Mouse (Mus musculus) hindbrain, embryonic 12.5 days (tissue): ENCODE measurements around the gene Prkaa1. TPM values are rescaled to one million over a fixed set of nuclear protein-coding genes. Genes with fewer than 3 reads are reported as not detected.

Experiments
- ATAC-seq: fragments of 200-750 bp; cut with Nextera tagmentation; 2 replicates; pipeline ENCODE4 v1.8.0; 2017; ENCODE audit warnings: moderate TSS enrichment; ENCODE audit not compliant: low FRiP score
- H3K27ac ChIP-seq: fragments of 300-500 bp; sonication (generic); 2 replicates; pipeline ENCODE4 v1.5.1; 2016; ENCODE audit warnings: mild to moderate bottlenecking
- H3K27me3 ChIP-seq: fragments of 300-500 bp; sonication (generic); 2 replicates; pipeline ENCODE4 v1.6.1; 2016; ENCODE audit warnings: mild to moderate bottlenecking
- H3K36me3 ChIP-seq: fragments of 300-500 bp; sonication (generic); 2 replicates; pipeline ENCODE4 v1.6.1; 2016; ENCODE audit warnings: mild to moderate bottlenecking
- H3K4me1 ChIP-seq: fragments of 300-500 bp; sonication (generic); 2 replicates; pipeline ENCODE4 v1.6.1; 2016
- H3K4me2 ChIP-seq: fragments of 300-500 bp; sonication (generic); replicated peaks from 2 replicates; pipeline ENCODE4 v1.6.1; 2016; ENCODE audit warnings: mild to moderate bottlenecking
- H3K4me3 ChIP-seq: fragments of 300-500 bp; sonication (generic); 2 replicates; pipeline ENCODE4 v1.5.1; 2016; ENCODE audit warnings: mild to moderate bottlenecking
- H3K9ac ChIP-seq: fragments of 300-500 bp; sonication (generic); 2 replicates; pipeline ENCODE4 v1.6.1; 2016; ENCODE audit warnings: mild to moderate bottlenecking, moderate library complexity
- H3K9me3 ChIP-seq: fragments of 300-500 bp; sonication (generic); replicated peaks from 2 replicates; pipeline ENCODE4 v1.6.1; 2016; ENCODE audit warnings: mild to moderate bottlenecking
- WGBS: fragments of 180-500 bp; shearing (Covaris S2); methylation state at CpG from one replicate; pipeline ENCODE4 v1.1.7; 2016; 5-methylcytosine and 5-hydroxymethylcytosine counted together
- polyA plus RNA-seq: library from polyadenylated mRNA; unstranded; fragments of >200 nt; fragmentation: Nextera tagmentation; extraction: Ambion mirVana; gene quantifications from 2 replicates; pipeline ENCODE4 v1.2.1, GENCODE M21; 2016

Gene Prkaa1
- polyA plus RNA-seq, result 17.0 and 18.1 TPM in 2 replicates

- H3K9me3 ChIP-seq, result no peaks in the 10 kb centered on the region
- H3K4me2 ChIP-seq, result peak within 1 kb of the TSS; percentile 67
- no peaks in the 10 kb centered on the region for H3K36me3 ChIP-seq
- no peaks in the 10 kb centered on the region for H3K27me3 ChIP-seq
- peak within 1 kb of the TSS; percentile 73 for H3K9ac ChIP-seq
- peak within 1 kb of the TSS; percentile 93 for H3K27ac ChIP-seq
- under 1% methylated on average over 43 of the region's 80 CpGs for WGBS
- H3K4me1 ChIP-seq, result peaks cover 8% of the 10 kb centered on the region
- peak within 1 kb of the TSS; percentile 65 for H3K4me3 ChIP-seq
- ATAC-seq, result peak; percentile 95
Observed at GRCm38 (mm10) chr15:5143361-5144020, at the start of gene Prkaa1. Gene Prkaa1 (plus strand): TSS chr15:5143861.

- H3K4me3 ChIP-seq, result no peak overlapping the region
- no peaks in the 10 kb centered on the region for H3K27me3 ChIP-seq
- no peaks in the 10 kb centered on the region for H3K36me3 ChIP-seq
- peaks cover 3% of the 10 kb centered on the region; the same call in 1 of the 2 replicates for H3K9me3 ChIP-seq
- ATAC-seq, result no peak
- H3K9ac ChIP-seq, result no peak overlapping the region
- no peaks in the 10 kb centered on the region for H3K4me1 ChIP-seq
- WGBS, result 91% methylated on average over 11 of the region's 11 CpGs
- no peak overlapping the region for H3K27ac ChIP-seq
- H3K4me2 ChIP-seq, result no peak overlapping the region
Observed at GRCm38 (mm10) chr15:5095534-5096301, 47.9 kb upstream of the Prkaa1 start.

DNA sequence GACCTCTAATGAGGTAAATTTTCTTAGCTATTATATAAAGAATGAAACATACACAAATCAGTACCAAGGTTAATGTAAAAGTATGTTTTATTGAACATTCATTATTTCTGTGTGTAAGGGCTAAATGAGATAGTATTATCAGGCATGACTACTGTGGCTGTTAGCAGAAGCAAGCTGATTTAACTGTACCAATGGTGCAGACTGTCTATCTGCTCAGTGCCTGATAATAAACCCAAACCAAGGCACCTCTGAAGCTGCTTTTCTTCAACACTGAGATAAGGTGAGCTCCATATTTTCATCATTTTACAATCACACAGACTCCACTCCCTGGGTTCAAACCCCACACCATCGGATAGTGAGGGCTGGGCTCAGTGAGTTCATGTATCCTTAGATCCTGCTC lies 46.3 kb upstream of the Prkaa1 start:
- Histone ChIP-seq H3K4me3 (no peak overlapping the region), H3K4me1 (no peaks in the 10 kb centered on the region), H3K9ac (no peak overlapping the region), H3K27me3 (no peaks in the 10 kb centered on the region), H3K27ac (no peak overlapping the region), H3K4me2 (no peak overlapping the region), H3K36me3 (no peaks in the 10 kb centered on the region), H3K9me3 (peaks cover 3% of the 10 kb centered on the region; the same call in 1 of the 2 replicates)
- WGBS, result 100% methylated on average over 1 of the region's 1 CpGs
- ATAC-seq, result no peak

DNA sequence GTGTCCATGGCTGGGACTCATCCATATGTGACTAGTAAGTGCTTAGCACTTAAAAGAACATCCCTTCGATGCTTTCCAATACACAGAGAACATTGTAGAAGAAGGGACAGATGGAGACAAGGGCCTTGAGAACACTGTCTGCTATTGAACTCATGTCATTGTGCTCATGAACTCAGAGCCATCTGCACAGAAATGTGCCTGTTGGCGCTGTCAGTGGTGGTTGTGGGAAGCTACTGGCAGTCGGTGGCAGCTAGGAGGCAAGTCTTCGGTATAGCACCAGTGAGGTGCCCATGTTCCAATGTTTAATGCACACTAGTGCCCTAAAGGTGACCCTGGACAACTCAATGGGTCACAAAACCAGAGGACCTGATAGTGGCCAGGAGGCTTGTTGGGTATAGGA lies 41.3 kb upstream of the Prkaa1 start:
- ATAC-seq, result no peak
- Histone ChIP-seq H3K27ac (no peak overlapping the region), H3K9me3 (no peaks in the 10 kb centered on the region), H3K9ac (no peak overlapping the region), H3K36me3 (no peaks in the 10 kb centered on the region), H3K4me3 (no peak overlapping the region), H3K4me2 (no peak overlapping the region), H3K27me3 (no peaks in the 10 kb centered on the region), H3K4me1 (no peaks in the 10 kb centered on the region)
- 95% methylated on average over 4 of the region's 4 CpGs for WGBS

DNA sequence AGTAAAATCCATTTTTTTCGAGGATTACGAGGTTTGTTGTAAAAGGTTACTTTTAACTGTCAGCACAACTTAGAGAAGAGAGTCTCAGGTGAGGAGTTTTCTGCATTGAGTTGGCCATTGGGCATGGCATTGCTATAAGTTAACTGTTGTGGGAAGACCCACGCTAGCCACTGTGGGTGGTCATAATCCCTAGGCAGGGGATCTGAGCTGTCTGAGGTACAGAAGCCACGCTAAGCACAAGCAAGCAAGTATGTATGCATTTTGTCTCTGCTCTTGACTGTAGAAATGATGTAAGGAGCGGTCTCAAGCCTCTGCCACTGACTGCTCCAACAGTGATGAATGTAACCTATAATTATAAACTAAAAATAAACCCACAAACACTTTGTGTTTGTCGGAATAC lies 37.8 kb upstream of the Prkaa1 start:
- 84% methylated on average over 6 of the region's 6 CpGs for WGBS
- Histone ChIP-seq H3K27ac (no peak overlapping the region), H3K9me3 (no peaks in the 10 kb centered on the region), H3K27me3 (no peaks in the 10 kb centered on the region), H3K4me2 (no peak overlapping the region), H3K36me3 (no peaks in the 10 kb centered on the region), H3K4me3 (no peak overlapping the region), H3K9ac (no peak overlapping the region), H3K4me1 (no peaks in the 10 kb centered on the region)
- no peak for ATAC-seq

- Histone ChIP-seq H3K9ac (no peak overlapping the region), H3K9me3 (no peaks in the 10 kb centered on the region), H3K27me3 (no peaks in the 10 kb centered on the region), H3K27ac (no peak overlapping the region), H3K4me1 (no peaks in the 10 kb centered on the region), H3K36me3 (no peaks in the 10 kb centered on the region), H3K4me3 (no peak overlapping the region), H3K4me2 (no peak overlapping the region)
- no peak for ATAC-seq
- WGBS, result 54% methylated on average over 2 of the region's 2 CpGs
Observed at GRCm38 (mm10) chr15:5106293-5106692, 37.4 kb upstream of the Prkaa1 start.

- Histone ChIP-seq H3K4me3 (no peak within 1 kb of the TSS), H3K27me3 (no peaks in the 10 kb centered on the region), H3K4me1 (no peaks in the 10 kb centered on the region), H3K9me3 (no peaks in the 10 kb centered on the region), H3K4me2 (no peak within 1 kb of the TSS), H3K36me3 (no peaks in the 10 kb centered on the region), H3K9ac (no peak within 1 kb of the TSS), H3K27ac (no peak within 1 kb of the TSS)
- 70% methylated on average over 21 of the region's 21 CpGs for WGBS
- ATAC-seq, result no peak
Observed at GRCm38 (mm10) chr15:5107686-5108654, 35.7 kb upstream of the Prkaa1 start, which contains the start of gene Card6. Gene Card6 (minus strand): TSS chr15:5108539.

DNA sequence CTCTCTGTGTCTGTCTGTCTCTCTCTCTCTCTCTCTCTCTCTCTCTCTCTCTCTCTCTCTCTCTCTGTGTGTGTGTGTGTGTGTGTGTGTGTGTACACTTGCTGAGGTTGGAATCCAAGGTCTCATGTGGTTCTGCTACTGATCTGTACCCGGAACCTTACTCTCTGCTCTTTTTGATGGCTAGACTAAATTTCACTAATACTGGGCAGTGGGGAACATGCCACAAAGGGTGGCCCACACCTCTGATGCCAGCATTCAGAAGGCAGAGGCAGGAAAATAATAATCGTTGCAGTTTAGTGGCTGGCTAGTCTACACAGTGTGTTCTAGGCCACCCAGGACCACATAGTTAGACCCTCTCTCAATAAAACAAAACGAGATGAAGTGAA lies 35.0 kb upstream of the Prkaa1 start:
- no peak for ATAC-seq
- H3K27me3 ChIP-seq, result no peaks in the 10 kb centered on the region
- H3K27ac ChIP-seq, result no peak overlapping the region
- no peaks in the 10 kb centered on the region for H3K36me3 ChIP-seq
- H3K9ac ChIP-seq, result no peak overlapping the region
- H3K4me1 ChIP-seq, result no peaks in the 10 kb centered on the region
- H3K9me3 ChIP-seq, result no peaks in the 10 kb centered on the region
- no peak overlapping the region for H3K4me3 ChIP-seq
- no peak overlapping the region for H3K4me2 ChIP-seq
- 80% methylated on average over 3 of the region's 3 CpGs for WGBS

DNA sequence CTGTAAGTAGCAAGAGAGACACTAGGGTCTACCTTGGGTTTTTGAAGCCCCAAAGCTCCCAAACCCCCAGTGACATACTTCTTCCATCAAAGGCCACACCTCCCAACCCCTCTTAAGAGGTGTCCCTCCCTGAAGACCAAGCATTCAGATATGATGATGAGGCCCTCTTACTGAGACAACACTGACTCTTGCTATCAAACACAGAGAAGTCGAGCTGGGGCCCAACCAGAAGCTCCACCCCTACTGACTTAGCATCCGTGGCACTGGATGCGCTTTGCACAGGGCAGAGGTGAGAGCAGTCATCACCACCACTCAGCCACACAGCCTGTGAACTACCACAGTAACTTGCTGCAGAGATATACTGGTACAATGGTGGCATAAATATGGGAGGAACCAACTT lies 31.0 kb upstream of the Prkaa1 start:
- no peak for ATAC-seq
- H3K27me3 ChIP-seq, result no peaks in the 10 kb centered on the region
- no peaks in the 10 kb centered on the region for H3K36me3 ChIP-seq
- H3K27ac ChIP-seq, result no peak overlapping the region
- WGBS, result 81% methylated on average over 3 of the region's 3 CpGs
- H3K9me3 ChIP-seq, result no peaks in the 10 kb centered on the region
- H3K9ac ChIP-seq, result no peak overlapping the region
- H3K4me3 ChIP-seq, result no peak overlapping the region
- no peak overlapping the region for H3K4me2 ChIP-seq
- peaks cover 9% of the 10 kb centered on the region for H3K4me1 ChIP-seq

DNA sequence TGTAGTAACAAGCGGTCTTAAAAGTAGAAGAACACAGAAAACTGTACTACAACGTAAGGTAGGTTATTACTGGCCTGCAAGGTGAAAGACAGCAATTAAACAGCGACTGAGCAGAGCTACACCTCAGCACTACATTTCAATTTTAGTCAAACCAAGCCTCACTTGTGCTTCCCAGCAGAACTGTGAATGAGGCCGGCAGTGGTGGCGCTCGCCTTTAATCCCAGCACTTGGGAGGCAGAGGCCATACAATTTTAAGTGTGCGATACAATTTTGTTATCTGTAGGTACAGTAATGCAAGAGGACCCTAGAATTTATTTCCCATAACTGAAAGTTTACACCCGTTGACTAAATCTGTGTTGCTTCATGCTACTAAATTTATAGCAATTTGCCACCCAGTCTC lies 28.5 kb upstream of the Prkaa1 start:
- Histone ChIP-seq H3K4me2 (peak overlapping the region; percentile 76), H3K4me3 (peak overlapping the region; percentile 80), H3K36me3 (peaks cover 19% of the 10 kb centered on the region), H3K4me1 (peaks cover 15% of the 10 kb centered on the region), H3K9ac (no peak overlapping the region; the same call in 1 of the 2 replicates), H3K9me3 (no peaks in the 10 kb centered on the region), H3K27ac (peak overlapping the region; percentile 91), H3K27me3 (no peaks in the 10 kb centered on the region)
- ATAC-seq, result no peak
- 73% methylated on average over 8 of the region's 8 CpGs for WGBS

DNA sequence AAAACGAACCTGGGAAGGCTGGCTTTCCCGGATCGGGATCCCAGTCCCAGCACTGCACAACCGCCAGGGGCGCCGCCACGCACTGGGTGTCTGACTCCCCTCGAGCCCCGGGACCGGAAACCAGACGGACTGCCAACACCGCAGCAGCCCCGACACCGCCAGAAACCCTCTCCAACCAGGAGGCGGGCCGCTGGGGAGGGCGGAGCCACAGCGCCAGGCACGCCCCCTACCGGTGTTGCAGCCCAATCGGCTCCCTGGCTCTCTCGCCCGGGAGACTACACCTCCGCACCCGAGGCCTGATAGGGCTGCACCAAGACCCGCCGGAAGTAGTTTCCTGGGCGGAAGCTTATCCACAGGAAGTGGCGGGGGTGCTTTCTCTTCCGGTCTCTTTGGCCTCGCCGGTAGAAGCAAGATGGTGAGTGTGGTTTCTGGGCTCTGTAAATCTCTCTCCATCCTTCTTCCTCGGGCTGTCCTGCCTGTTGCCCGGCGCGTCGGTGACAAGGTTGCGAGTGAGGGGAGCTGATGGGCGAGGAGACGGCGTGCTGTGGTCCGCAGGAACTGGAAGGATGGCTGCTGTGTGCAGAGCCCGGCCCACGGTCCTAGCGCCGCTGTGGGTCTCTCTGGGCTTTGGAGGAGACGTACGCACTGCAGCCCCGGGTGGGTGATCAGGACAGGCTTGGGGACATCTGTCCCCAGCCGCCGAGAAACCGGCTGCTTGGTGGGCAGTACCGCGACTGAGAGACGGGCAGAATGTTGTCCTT lies 27.2 kb upstream of the Prkaa1 start, which contains the start of gene Rpl37:
TSS of gene Rpl37 (plus strand) at position 376 of the 761 bp plus-strand sequence.
- Histone ChIP-seq H3K9me3 (no peaks in the 10 kb centered on the region), H3K4me3 (peak within 1 kb of the TSS; percentile 80), H3K9ac (peak within 1 kb of the TSS; percentile 91), H3K27ac (peak within 1 kb of the TSS; percentile 91), H3K4me2 (peak within 1 kb of the TSS; percentile 76), H3K4me1 (peaks cover 15% of the 10 kb centered on the region), H3K27me3 (no peaks in the 10 kb centered on the region), H3K36me3 (peaks cover 29% of the 10 kb centered on the region)
- WGBS, result under 1% methylated on average over 55 of the region's 55 CpGs
- ATAC-seq, result peak; percentile 99
